Mouse (Mus musculus) testis, adult 2 months (tissue): ENCODE results near the gene Med7. TPM values are rescaled to one million over a fixed set of nuclear protein-coding genes. Genes with fewer than 3 reads are reported as not detected.

ENCODE experiments used
- H3K27ac ChIP-seq: fragments of 200-500 bp; 2 replicates; pipeline ENCODE4 v1.5.1; 2012; ENCODE audit warnings: low read depth, low read length; ENCODE audit not compliant: control insufficient read depth, insufficient read depth
- H3K27me3 ChIP-seq: fragments of 200-500 bp; 2 replicates; pipeline ENCODE4 v1.6.1; 2012; ENCODE audit warnings: mild to moderate bottlenecking, low read length, moderate library complexity; ENCODE audit not compliant: control insufficient read depth, insufficient read depth
- H3K36me3 ChIP-seq: fragments of 200-500 bp; 2 replicates; pipeline ENCODE4 v1.6.1; 2012; ENCODE audit warnings: mild to moderate bottlenecking, low read length; ENCODE audit not compliant: control insufficient read depth, insufficient read depth
- H3K4me1 ChIP-seq: fragments of 200-500 bp; 2 replicates; pipeline ENCODE4 v1.6.1; 2012; ENCODE audit warnings: low read length; ENCODE audit not compliant: control insufficient read depth, insufficient read depth
- H3K4me3 ChIP-seq: fragments of 200-500 bp; 2 replicates; pipeline ENCODE4 v1.5.1; 2012; ENCODE audit warnings: low read depth, mild to moderate bottlenecking, low read length, moderate library complexity, mixed read lengths; ENCODE audit not compliant: control insufficient read depth
- CTCF ChIP-seq: fragments of 200-500 bp; IDR thresholded peaks from 2 replicates; pipeline ENCODE4 v1.5.1; 2012; ENCODE audit warnings: low read depth, mild to moderate bottlenecking, inconsistent platforms, low read length, moderate library complexity; ENCODE audit not compliant: control insufficient read depth, insufficient read depth, insufficient replicate concordance
- POLR2A ChIP-seq: fragments of 200-500 bp; IDR thresholded peaks from 2 replicates; pipeline ENCODE4 v1.6.1; 2012; ENCODE audit warnings: low read depth, mild to moderate bottlenecking, inconsistent platforms, low read length, moderate library complexity; ENCODE audit not compliant: control insufficient read depth
- polyA plus RNA-seq: library from polyadenylated mRNA; depleted of rRNA; stranded (reverse); fragments of >200 nt; gene quantifications from 2 replicates; pipeline ENCODE4 v1.2.3, GENCODE M21; 2012

The Med7 gene
- polyA plus RNA-seq, 1 experiment: 36.7 TPM

DNA sequence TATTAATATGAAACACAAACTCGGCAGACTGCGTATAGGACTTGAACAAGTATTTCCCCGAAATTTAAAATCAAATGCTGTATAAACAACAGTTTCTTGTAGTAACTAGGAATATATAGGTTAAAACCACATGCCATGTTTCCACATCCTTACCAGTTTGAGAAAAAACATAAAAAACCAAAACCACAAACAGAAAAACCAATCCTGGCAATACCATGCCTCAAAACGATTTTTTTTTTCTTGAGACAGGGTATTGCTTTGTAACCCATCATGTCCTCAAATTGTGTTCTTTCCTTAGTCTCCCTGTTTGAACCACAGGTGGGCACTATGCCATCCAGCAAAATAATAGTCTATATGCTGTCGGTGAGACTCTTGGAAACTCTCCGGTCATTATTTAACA, 9.4 kb downstream of the Med7 start:
- no peaks in the 10 kb centered on the region for H3K27me3 ChIP-seq
- H3K27ac ChIP-seq: no peak overlapping the region
- no peaks in the 10 kb centered on the region for H3K36me3 ChIP-seq
- no peaks in the 10 kb centered on the region; the same call in 1 of the 2 replicates for H3K4me1 ChIP-seq
- H3K4me3 ChIP-seq: no peak overlapping the region
- TF ChIP-seq CTCF: no peak
- no peak for TF ChIP-seq POLR2A

DNA sequence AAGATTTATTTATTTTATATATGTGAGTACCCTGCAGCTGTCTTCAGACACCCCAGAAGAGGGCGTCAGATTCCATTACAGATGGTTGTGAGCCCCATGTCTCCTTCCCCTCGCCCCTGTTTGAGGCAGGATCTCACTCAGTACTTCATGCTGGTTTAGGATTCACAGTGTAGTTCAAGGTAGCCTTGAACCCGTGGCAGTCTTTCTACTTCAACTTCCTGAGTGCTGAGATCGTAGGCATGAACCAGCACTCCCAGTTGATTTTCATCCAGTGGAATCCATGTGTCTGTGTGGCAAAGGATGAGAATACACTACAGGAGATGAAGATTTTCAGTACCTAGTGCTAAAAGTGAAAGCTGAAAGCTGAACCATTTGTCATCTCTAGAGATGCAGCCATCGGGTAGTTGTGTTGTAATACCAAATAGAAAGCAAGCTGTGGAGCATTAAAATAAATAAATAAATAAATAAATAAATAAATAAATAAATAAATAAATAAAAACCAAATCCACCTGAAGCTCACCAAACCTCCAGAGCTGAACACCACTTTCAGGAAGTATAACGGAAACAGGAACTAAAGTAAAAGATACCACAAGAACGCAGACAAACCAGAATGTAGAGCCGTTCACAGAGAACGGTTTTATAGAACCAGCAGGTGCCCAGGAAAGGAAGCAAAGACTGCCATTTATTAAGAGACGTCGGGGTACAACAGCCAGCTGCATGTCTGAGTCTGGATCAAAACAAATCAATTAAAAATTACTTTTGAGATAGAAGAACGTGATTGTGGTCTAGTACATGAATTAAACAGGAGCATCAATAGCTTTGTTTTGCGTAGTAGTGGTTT, 11.1 kb downstream of the Med7 start:
- TF ChIP-seq CTCF: no peak
- no peak for TF ChIP-seq POLR2A
- no peaks in the 10 kb centered on the region; the same call in none of the 2 replicates for H3K4me1 ChIP-seq
- no peaks in the 10 kb centered on the region for H3K36me3 ChIP-seq
- H3K27ac ChIP-seq: no peak overlapping the region
- H3K27me3 ChIP-seq: no peaks in the 10 kb centered on the region
- no peak overlapping the region for H3K4me3 ChIP-seq

DNA sequence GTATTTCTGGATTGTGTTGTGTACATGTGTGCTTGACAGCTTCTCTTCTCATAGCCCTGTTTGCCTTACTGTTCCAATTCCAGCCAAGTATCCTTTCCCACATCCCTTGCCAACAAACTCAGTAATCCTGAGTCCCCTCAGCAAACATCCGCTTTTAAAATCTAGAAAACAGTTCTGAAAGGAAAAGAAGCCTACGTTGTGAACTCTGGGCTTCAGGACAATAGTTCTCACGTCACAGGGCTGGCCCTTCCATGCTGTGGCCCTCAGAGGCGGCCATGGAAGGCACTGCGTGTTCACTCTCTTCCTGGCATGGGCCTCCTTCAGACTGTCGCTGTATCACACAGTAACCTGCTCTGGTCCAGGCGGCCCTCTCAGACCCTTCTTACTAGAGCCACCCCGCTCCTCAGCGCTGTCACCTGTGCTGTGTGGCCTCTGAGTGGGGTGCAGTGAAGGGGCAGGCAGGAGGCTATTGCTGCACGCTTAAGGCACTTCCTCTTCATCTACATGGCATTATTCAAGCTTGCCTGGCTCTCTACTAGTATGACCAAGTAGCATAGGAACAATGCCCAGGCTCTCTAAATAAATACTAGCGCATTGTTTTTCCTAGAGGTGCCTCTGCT, 12.8 kb downstream of the Med7 start:
- Histone ChIP-seq H3K27ac (no peak overlapping the region), H3K27me3 (no peaks in the 10 kb centered on the region), H3K36me3 (no peaks in the 10 kb centered on the region), H3K4me3 (no peak overlapping the region), H3K4me1 (no peaks in the 10 kb centered on the region; the same call in none of the 2 replicates)
- no peak for TF ChIP-seq CTCF

DNA sequence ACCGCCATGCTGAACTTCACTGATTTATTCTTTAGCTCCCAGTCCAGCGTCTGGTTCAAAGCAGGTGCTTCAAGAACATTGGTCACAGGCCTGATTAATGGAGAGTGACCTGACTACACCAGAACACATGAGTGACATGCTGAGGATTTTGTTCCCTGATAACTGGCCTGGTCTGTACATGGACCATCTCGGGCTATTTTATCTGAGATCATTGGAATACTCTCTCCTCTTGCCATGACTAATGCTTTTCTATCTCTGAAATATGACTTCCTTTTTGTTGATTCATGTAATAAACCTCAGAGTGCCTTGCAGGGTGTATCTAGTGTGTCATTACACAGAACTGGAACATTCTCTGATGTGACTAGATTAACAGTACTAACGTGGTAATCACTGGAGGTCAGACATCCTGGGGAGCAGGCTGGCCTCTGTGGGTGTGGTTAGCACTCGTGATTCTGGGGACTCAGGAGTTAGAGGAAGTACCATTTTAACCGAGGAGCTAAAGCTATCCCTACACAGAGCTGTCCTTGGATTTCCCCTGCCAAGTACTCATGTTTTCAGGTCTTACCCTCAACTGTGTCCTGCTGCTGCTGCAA, 17.8 kb downstream of the Med7 start, which contains the start of gene Havcr2:
Gene Havcr2, plus strand, starts transcription at position 483 of the 593 bp plus-strand sequence.
- H3K36me3 ChIP-seq: no peaks in the 10 kb centered on the region
- H3K4me1 ChIP-seq: no peaks in the 10 kb centered on the region; the same call in none of the 2 replicates
- TF ChIP-seq POLR2A (no peak), CTCF (no peak)
- H3K27me3 ChIP-seq: no peaks in the 10 kb centered on the region
- no peak within 1 kb of the TSS for H3K27ac ChIP-seq
- H3K4me3 ChIP-seq: no peak within 1 kb of the TSS

DNA sequence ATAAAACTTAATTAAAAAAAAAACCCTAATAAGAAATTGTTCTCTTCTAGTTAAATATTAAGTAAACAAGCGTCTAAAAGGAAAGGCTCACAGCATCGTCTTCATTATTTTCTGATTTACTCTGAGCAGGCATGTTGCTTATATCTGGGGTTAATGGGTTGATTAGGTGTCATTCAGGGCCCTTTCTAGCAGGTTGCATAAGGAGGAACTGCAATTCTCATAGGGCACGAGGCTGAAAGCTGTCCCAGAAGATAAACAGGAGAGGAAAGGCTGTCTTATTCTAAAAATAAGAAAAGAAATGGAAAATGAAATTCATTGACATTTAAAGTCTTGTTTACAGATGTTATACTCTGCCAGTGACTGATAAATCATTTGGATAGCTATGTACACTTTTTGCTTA, 23.2 kb downstream of the Med7 start:
- no peaks in the 10 kb centered on the region for H3K36me3 ChIP-seq
- no peak overlapping the region for H3K4me3 ChIP-seq
- no peaks in the 10 kb centered on the region for H3K27me3 ChIP-seq
- no peaks in the 10 kb centered on the region for H3K4me1 ChIP-seq
- H3K27ac ChIP-seq: no peak overlapping the region
- TF ChIP-seq POLR2A (no peak), CTCF (no peak)

DNA sequence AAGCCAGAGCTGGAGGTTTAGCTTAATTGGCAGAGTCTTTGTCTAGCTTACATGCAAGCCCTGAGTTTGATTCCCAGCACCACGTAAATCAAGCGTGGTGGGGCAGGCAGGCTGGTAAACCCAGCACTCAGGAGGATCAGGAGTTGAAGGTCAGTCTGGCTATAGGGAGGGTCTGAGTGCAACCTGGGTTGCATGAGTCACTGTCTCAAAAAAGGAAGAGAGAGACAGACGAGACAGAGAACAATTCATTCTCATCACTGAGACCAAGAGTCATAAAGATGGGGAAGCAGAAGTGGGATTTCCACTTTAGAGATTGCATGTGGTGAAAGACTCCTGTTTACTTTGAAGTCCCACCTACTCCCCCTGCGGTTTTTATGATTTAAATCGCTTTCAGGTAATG, 24.6 kb downstream of the Med7 start:
- H3K27ac ChIP-seq: no peak overlapping the region
- no peak overlapping the region for H3K4me3 ChIP-seq
- no peaks in the 10 kb centered on the region for H3K27me3 ChIP-seq
- no peaks in the 10 kb centered on the region for H3K36me3 ChIP-seq
- H3K4me1 ChIP-seq: no peaks in the 10 kb centered on the region
- TF ChIP-seq POLR2A (no peak), CTCF (no peak)

DNA sequence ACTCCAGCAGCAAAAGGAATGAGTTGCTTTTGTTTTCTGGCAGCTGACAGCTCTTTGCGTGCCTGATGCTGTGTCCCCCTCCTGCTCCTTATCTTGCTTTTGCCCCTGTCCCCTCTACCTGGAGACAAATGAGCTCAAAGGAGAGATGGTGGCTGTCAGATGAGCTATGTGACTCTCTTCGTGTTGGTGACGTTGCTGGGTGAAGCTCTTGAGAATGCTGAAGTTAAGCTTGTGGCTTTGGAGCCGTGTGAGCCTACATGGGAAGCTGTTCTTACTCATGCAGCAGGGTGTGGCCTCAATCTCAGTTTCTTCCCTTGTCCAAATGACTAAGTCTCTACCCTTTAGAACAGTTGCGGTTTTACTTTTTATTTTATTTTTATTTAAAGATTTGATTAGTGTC, 25.2 kb downstream of the Med7 start:
- TF ChIP-seq CTCF (no peak), POLR2A (no peak)
- Histone ChIP-seq H3K36me3 (no peaks in the 10 kb centered on the region), H3K27ac (no peak overlapping the region), H3K4me1 (no peaks in the 10 kb centered on the region), H3K27me3 (no peaks in the 10 kb centered on the region), H3K4me3 (no peak overlapping the region)
